ENCODE assay signal across 23 mouse cellular contexts in genomic region chr17:67390851-67391250, GRCm38 (mm10). TPM values are rescaled to one million over a fixed set of nuclear protein-coding genes. Genes with fewer than 3 reads are reported as not detected.
DNase-seq lines count a peak whose midpoint lies in the region; ATAC-seq and TF ChIP-seq lines count a peak whose summit lies in the region.
"Had no signal": no experiment of that assay in that cellular context is flagged by ENCODE, and none has a peak within 500 bp of the region (broad histone marks: within the 10 kb centered on the region; RNA-seq: fewer than 3 reads in every experiment).

No protein-coding gene starts in this region.

- WGBS in intestine, postnatal 0 days: 18% methylated on average over 5 of the region's 5 CpGs

- no peak overlapping the region for H3K4me3 ChIP-seq in intestine, postnatal 0 days (ENCODE audit: low read depth, low read length)
- H3K4me3 ChIP-seq: forebrain, embryonic 15.5 days; gastrocnemius, adult 2 months; heart, embryonic 13.5 days; hindbrain, embryonic 15.5 days; limb, embryonic 10.5 days; myocyte had no signal

- TF ChIP-seq CTCF in intestine, postnatal 0 days (IDR thresholded peaks at IDR 0.05; ENCODE audit: low read depth): no peak

- H3K9me3 ChIP-seq in intestine, postnatal 0 days (ENCODE audit: control insufficient read depth): no peaks in the 10 kb centered on the region
- H3K9me3 ChIP-seq: forebrain, embryonic 15.5 days; heart, embryonic 13.5 days; hindbrain, embryonic 15.5 days; limb, embryonic 10.5 days had no signal

- no peaks in the 10 kb centered on the region for H3K4me1 ChIP-seq in intestine, postnatal 0 days (replicated peaks; ENCODE audit: control insufficient read depth, insufficient read depth, low read length)
- H3K4me1 ChIP-seq: hindbrain, embryonic 15.5 days; limb, embryonic 10.5 days had no signal

- no peak overlapping the region for H3K9ac ChIP-seq in intestine, postnatal 0 days (ENCODE audit: low read depth, low read length)
- H3K9ac ChIP-seq: forebrain, embryonic 15.5 days; heart, embryonic 13.5 days; hindbrain, embryonic 15.5 days; liver, embryonic 14.5 days had no signal

- H3K4me2 ChIP-seq in intestine, postnatal 0 days (replicated peaks; ENCODE audit: low read depth): no peak overlapping the region
- H3K4me2 ChIP-seq: forebrain, embryonic 15.5 days; heart, embryonic 13.5 days; hindbrain, embryonic 15.5 days had no signal

- peak; percentile 40 to 59 for DNase-seq in adrenal gland, adult (ENCODE audit: inconsistent age in 2 of 2, low spot score in 1 of 2)
- no peak for DNase-seq in adrenal gland, postnatal 4 days (ENCODE audit: low spot score in 2 of 2)
- DNase-seq in retina, adult 2 months (ENCODE audit: low read depth, low spot score): peak; percentile 23
- no peak for DNase-seq in retina, embryonic 14.5 days (ENCODE audit: low spot score)
- DNase-seq in heart, adult 8-10 months (ENCODE audit: low spot score): peak; percentile 31
- no peak for DNase-seq in frontal cortex, postnatal 10 days (ENCODE audit: low spot score in 2 of 2)
- DNase-seq: cerebellum, adult 9-11 months; gastrocnemius, adult 2 months; kidney, adult 8-10 months; kidney, postnatal 36 days; lung, postnatal 10 days; right cerebral cortex, postnatal 14 days; thymus, adult 18-20 months had no signal

- peak; percentile 61; the same call in 1 of the 2 replicates for ATAC-seq in intestine, postnatal 0 days
- ATAC-seq in activated CD4-positive, CD25-positive, alpha-beta regulatory T cell, adult 4 months: no peak
- ATAC-seq: forebrain, embryonic 15.5 days had no signal

- H3K27me3 ChIP-seq in intestine, postnatal 0 days (replicated peaks; ENCODE audit: control insufficient read depth, insufficient read depth, low read length): no peaks in the 10 kb centered on the region
- H3K27me3 ChIP-seq: CH12.LX; forebrain, embryonic 15.5 days; heart, embryonic 13.5 days; hindbrain, embryonic 15.5 days had no signal

- no peaks in the 10 kb centered on the region for H3K36me3 ChIP-seq in intestine, postnatal 0 days (ENCODE audit: control insufficient read depth, insufficient read depth)
- H3K36me3 ChIP-seq: forebrain, embryonic 15.5 days; heart, embryonic 13.5 days; hindbrain, embryonic 15.5 days; limb, embryonic 10.5 days had no signal

- no peak overlapping the region for H3K27ac ChIP-seq in intestine, postnatal 0 days (ENCODE audit: low read depth, low read length)
- H3K27ac ChIP-seq: forebrain, embryonic 15.5 days; gastrocnemius, adult 2 months; heart, embryonic 13.5 days; hindbrain, embryonic 15.5 days; limb, embryonic 10.5 days; liver, embryonic 14.5 days had no signal

RNA-seq across cellular contexts. Expression of gene Ptprm, which starts 36.6 kb away (rescaled TPM):
- 10 to 100 TPM; 42.0 to 44.5 TPM for total RNA-seq in adrenal gland, postnatal 4 days (2021)
- total RNA-seq in heart, adult 8-10 months (2022): 100 to 1,000 TPM in 1 of 4 experiments, 10 to 100 TPM in 3; 82.4 to 102 (median 88.8) TPM
- polyA plus RNA-seq in intestine, postnatal 0 days (2015; fragmentation: Nextera tagmentation; extraction: Ambion mirVana): 5.2 and 5.4 TPM in 2 replicates
- polyA plus RNA-seq in activated CD4-positive, CD25-positive, alpha-beta regulatory T cell, adult 4 months (2017; shearing (Covaris generic)): not detected
- total RNA-seq: CH12.LX; neutrophil, adult 5-6 weeks had no signal

Comparison
In these comparisons a context has a peak if more than half of its experiments do, and no peak if none do; other contexts are left out.
1. DNase-seq: peak in adrenal gland, adult (2 of 2), retina, adult 2 months (single experiment) and heart, adult 8-10 months (single experiment); none in adrenal gland, postnatal 4 days (0 of 2), retina, embryonic 14.5 days (single experiment) and frontal cortex, postnatal 10 days (0 of 2).